Mouse (Mus musculus) thymus, adult 2 months (tissue): ENCODE results near the gene Ttc6. TPM values are rescaled to one million over a fixed set of nuclear protein-coding genes. Genes with fewer than 3 reads are reported as not detected.

Experiments
- DNase-seq: peaks from one replicate; pipeline ENCODE4 v3.0.0; 2021
- H3K27ac ChIP-seq: fragments of 200-500 bp; 2 replicates; pipeline ENCODE4 v1.5.1; 2012; ENCODE audit warnings: low read length, control low read depth; ENCODE audit not compliant: control insufficient read depth, insufficient read depth
- H3K27me3 ChIP-seq: fragments of 200-500 bp; 2 replicates; pipeline ENCODE4 v1.6.1; 2012; ENCODE audit warnings: mild to moderate bottlenecking, low read length, moderate library complexity, mixed read lengths; ENCODE audit not compliant: control insufficient read depth, insufficient read depth
- H3K36me3 ChIP-seq: fragments of 200-500 bp; 2 replicates; pipeline ENCODE4 v1.6.1; 2012; ENCODE audit warnings: mild to moderate bottlenecking, low read length, moderate library complexity; ENCODE audit not compliant: control insufficient read depth, insufficient read depth
- H3K4me1 ChIP-seq: fragments of 200-500 bp; replicated peaks from 2 replicates; pipeline ENCODE4 v1.6.1; 2012; ENCODE audit warnings: low read length; ENCODE audit not compliant: control insufficient read depth, insufficient read depth
- H3K4me3 ChIP-seq: fragments of 200-500 bp; 2 replicates; pipeline ENCODE4 v1.5.1; 2012; ENCODE audit warnings: mild to moderate bottlenecking, low read length, control low read depth, moderate library complexity; ENCODE audit not compliant: control insufficient read depth, insufficient read depth
- CTCF ChIP-seq: fragments of 200-500 bp; IDR thresholded peaks from 2 replicates; pipeline ENCODE4 v1.5.1; 2012; ENCODE audit warnings: mild to moderate bottlenecking, control low read depth, low read length, moderate library complexity, borderline replicate concordance; ENCODE audit not compliant: control insufficient read depth, poor library complexity, insufficient read depth; ENCODE audit errors: extremely low read depth
- POLR2A ChIP-seq: fragments of 200-500 bp; IDR thresholded peaks from 2 replicates; pipeline ENCODE4 v1.6.1; 2012; ENCODE audit warnings: mild to moderate bottlenecking, low read length, control low read depth, moderate library complexity; ENCODE audit not compliant: control insufficient read depth, poor library complexity, insufficient read depth; ENCODE audit errors: extremely low read depth
- WGBS: fragments of 180-500 bp; shearing (Covaris S2); methylation state at CpG from one replicate; pipeline ENCODE4 v1.1.7; 2018; 5-methylcytosine and 5-hydroxymethylcytosine counted together
- polyA plus RNA-seq: library from polyadenylated mRNA; depleted of rRNA; stranded (reverse); fragments of >200 nt; gene quantifications from 2 replicates; pipeline ENCODE4 v1.2.3, GENCODE M21; 2012; rRNA removed

Gene Ttc6
- polyA plus RNA-seq, 1 experiment: 0.12 TPM

GRCm38 (mm10) chr12:57776290-57776997, 212.5 kb downstream of the Ttc6 start:
- no peaks in the 10 kb centered on the region for H3K27me3 ChIP-seq
- no peak overlapping the region for H3K27ac ChIP-seq
- WGBS: 41% methylated on average over 12 of the region's 12 CpGs
- H3K4me1 ChIP-seq: no peaks in the 10 kb centered on the region
- no peak for DNase-seq
- no peak for TF ChIP-seq POLR2A
- TF ChIP-seq CTCF: no peak
- H3K4me3 ChIP-seq: no peak overlapping the region
- no peaks in the 10 kb centered on the region for H3K36me3 ChIP-seq

GRCm38 (mm10) chr12:57781926-57782325, 218.0 kb downstream of the Ttc6 start:
- H3K4me1 ChIP-seq: no peaks in the 10 kb centered on the region
- H3K4me3 ChIP-seq: no peak overlapping the region
- WGBS: 90% methylated on average over 5 of the region's 5 CpGs
- H3K36me3 ChIP-seq: no peaks in the 10 kb centered on the region
- TF ChIP-seq CTCF (no peak), POLR2A (no peak)
- H3K27ac ChIP-seq: no peak overlapping the region
- DNase-seq: no peak
- no peaks in the 10 kb centered on the region for H3K27me3 ChIP-seq

- Histone ChIP-seq H3K27ac (no peak overlapping the region), H3K27me3 (no peaks in the 10 kb centered on the region), H3K4me1 (no peaks in the 10 kb centered on the region), H3K4me3 (no peak overlapping the region), H3K36me3 (no peaks in the 10 kb centered on the region)
- no peak for DNase-seq
- TF ChIP-seq CTCF (no peak), POLR2A (no peak)
- 27% methylated on average over 5 of the region's 5 CpGs for WGBS
Measured at GRCm38 (mm10) chr12:57787471-57787870, 223.6 kb downstream of the Ttc6 start.

Other genes starting within 250 kb of the Ttc6 start
- gene Foxa1, start 17.2 kb upstream of the Ttc6 start, polyA plus RNA-seq: 1.4 and 1.5 TPM in 2 replicates